Mouse (Mus musculus): ENCODE data around the gene Vav3. TPM values are rescaled to one million over a fixed set of nuclear protein-coding genes. Genes with fewer than 3 reads are reported as not detected.

The Vav3 gene
- polyA plus RNA-seq, 2 experiments: 10.8 to 33.0 TPM

DNA sequence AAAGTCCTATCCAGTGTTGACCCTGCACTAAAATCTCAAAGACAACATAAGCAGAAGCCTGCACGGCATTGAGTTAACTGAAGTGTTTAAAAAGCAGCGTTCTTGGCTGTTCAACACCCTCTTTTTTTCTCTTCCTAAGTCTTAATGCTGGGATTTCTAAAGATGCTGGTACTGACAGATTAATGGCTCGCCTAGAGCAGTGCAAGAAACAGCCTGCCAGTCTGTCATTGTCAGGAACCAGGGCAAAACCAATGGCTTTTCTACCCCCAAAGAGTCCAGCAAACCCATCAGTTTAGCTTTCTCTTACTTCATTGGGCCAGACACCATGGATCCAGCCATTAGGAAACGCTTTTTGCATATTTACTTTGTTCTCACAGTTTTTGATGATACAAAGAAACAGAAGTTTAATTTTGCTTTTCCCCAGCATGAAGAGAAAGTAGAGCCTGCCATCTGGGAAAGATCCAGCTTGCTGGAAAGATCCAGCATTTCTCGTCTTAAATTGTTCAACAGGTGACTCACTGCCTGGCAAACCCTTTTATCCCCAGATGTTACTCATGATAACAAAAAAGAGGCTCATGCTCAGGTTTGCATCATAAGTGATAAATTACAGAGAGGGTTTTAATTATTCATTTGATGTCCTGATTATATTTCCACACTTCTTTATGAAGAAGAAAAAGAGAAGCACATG is 343.3 kb downstream of the Vav3 start:
- DNase-seq (ENCODE audit: low spot score) (peak; percentile 73), ATAC-seq (ENCODE audit: low FRiP score, low read depth) (no peak)
- Histone ChIP-seq H3K27ac (replicated peaks; ENCODE audit: low read depth, low read length) (no peak overlapping the region), H3K36me3 (ENCODE audit: control insufficient read depth, insufficient read depth, low read length) (no peaks in the 10 kb centered on the region), H3K9me3 (ENCODE audit: control insufficient read depth, low read length) (no peaks in the 10 kb centered on the region), H3K9ac (ENCODE audit: low read depth, low read length, severe bottlenecking) (no peak overlapping the region), H3K4me2 (replicated peaks; ENCODE audit: low read depth, low read length, severe bottlenecking) (no peak overlapping the region), H3K4me1 (ENCODE audit: control insufficient read depth, insufficient read depth, low read length) (peaks cover 5% of the 10 kb centered on the region; the same call in 1 of the 2 replicates), H3K4me3 (replicated peaks; ENCODE audit: low read length) (no peak overlapping the region), H3K27me3 (ENCODE audit: control insufficient read depth, insufficient read depth, low read length) (no peaks in the 10 kb centered on the region)
- WGBS: 54% methylated on average over 5 of the region's 5 CpGs
- no peak for TF ChIP-seq POLR2A (IDR thresholded peaks at IDR 0.05; ENCODE audit: borderline replicate concordance, extremely low read depth, insufficient read depth, insufficient read length)

DNA sequence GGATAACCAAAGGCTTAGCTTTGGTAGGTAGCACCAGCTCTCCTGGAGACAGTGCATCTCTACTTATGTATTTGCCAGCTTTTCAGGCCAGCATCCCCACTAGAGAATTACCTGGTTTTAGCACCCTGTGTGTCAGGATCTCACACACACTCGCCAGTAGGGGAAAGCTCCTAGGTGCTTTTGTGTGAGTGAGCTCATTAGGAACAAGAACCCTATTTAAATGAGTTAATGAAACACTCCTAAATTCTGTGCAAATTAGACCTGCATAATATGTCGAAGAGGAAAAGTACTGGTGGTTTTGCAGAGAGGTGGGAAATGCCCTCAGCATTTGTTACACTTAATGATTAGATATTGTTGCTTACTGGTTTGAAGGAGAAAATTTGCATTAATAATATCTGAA is 350.1 kb downstream of the Vav3 start:
- no peaks in the 10 kb centered on the region for H3K27me3 ChIP-seq (ENCODE audit: control insufficient read depth, insufficient read depth, low read length)
- TF ChIP-seq POLR2A (IDR thresholded peaks at IDR 0.05; ENCODE audit: borderline replicate concordance, extremely low read depth, insufficient read depth, insufficient read length): no peak
- no peak overlapping the region for H3K4me2 ChIP-seq (replicated peaks; ENCODE audit: low read depth, low read length, severe bottlenecking)
- H3K36me3 ChIP-seq (ENCODE audit: control insufficient read depth, insufficient read depth, low read length): no peaks in the 10 kb centered on the region
- no peak overlapping the region for H3K4me3 ChIP-seq (replicated peaks; ENCODE audit: low read length)
- H3K27ac ChIP-seq (replicated peaks; ENCODE audit: low read depth, low read length): no peak overlapping the region
- no peaks in the 10 kb centered on the region for H3K4me1 ChIP-seq (ENCODE audit: control insufficient read depth, insufficient read depth, low read length)
- no peaks in the 10 kb centered on the region for H3K9me3 ChIP-seq (ENCODE audit: control insufficient read depth, low read length)
- WGBS: 63% methylated on average over 2 of the region's 2 CpGs
- ATAC-seq (ENCODE audit: low FRiP score, low read depth): no peak
- H3K9ac ChIP-seq (ENCODE audit: low read depth, low read length, severe bottlenecking): no peak overlapping the region
- no peak for DNase-seq (ENCODE audit: low spot score)

DNA sequence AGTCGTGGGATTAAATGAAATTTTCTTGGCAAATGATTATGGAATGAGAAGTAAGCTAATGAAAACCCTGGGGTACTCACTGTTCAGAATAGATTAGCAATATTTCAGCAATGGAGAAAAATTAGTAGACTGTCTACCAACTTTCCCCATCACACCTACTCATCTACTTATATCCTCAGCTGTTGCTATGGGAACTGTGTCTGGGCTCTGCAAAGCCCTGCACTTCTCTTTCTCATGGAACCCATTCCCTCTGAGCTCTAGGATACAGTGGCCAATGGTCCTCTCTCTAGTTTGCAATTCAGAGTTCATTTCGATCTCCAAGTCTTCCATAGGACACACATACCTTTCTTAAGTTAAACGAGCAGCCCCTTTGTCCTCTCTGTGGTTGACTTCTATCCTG is 352.2 kb downstream of the Vav3 start:
- H3K4me1 ChIP-seq (ENCODE audit: control insufficient read depth, insufficient read depth, low read length): no peaks in the 10 kb centered on the region
- H3K36me3 ChIP-seq (ENCODE audit: control insufficient read depth, insufficient read depth, low read length): no peaks in the 10 kb centered on the region
- no peak for ATAC-seq (ENCODE audit: low FRiP score, low read depth)
- no peak overlapping the region for H3K4me3 ChIP-seq (replicated peaks; ENCODE audit: low read length)
- no peaks in the 10 kb centered on the region for H3K27me3 ChIP-seq (ENCODE audit: control insufficient read depth, insufficient read depth, low read length)
- no peaks in the 10 kb centered on the region for H3K9me3 ChIP-seq (ENCODE audit: control insufficient read depth, low read length)
- no peak overlapping the region for H3K4me2 ChIP-seq (replicated peaks; ENCODE audit: low read depth, low read length, severe bottlenecking)
- H3K9ac ChIP-seq (ENCODE audit: low read depth, low read length, severe bottlenecking): no peak overlapping the region
- no peak overlapping the region for H3K27ac ChIP-seq (replicated peaks; ENCODE audit: low read depth, low read length)
- 80% methylated on average over 3 of the region's 3 CpGs for WGBS
- no peak for TF ChIP-seq POLR2A (IDR thresholded peaks at IDR 0.05; ENCODE audit: borderline replicate concordance, extremely low read depth, insufficient read depth, insufficient read length)
- DNase-seq (ENCODE audit: low spot score): no peak

DNA sequence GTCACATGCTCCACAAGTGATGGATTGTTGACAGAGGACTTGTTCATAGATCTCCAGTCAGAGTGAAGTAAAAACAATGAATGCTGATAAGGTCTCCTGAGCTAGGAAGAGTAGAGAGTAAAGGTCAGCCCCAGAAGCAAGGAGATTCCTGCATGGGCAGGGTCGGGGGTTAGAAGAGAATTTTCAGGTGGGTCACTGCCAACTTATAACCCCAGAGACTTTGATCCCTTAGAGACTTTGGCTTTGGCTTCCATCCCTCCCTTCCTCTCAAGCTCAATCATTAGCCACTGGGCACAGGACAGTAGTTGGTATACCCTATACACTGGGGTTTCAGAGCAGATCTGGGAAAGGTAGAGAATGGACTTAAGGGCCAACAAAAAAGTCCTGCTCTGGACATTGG is 360.8 kb downstream of the Vav3 start:
- Histone ChIP-seq H3K4me3 (replicated peaks; ENCODE audit: low read length) (no peak overlapping the region), H3K4me2 (replicated peaks; ENCODE audit: low read depth, low read length, severe bottlenecking) (no peak overlapping the region), H3K9me3 (ENCODE audit: control insufficient read depth, low read length) (no peaks in the 10 kb centered on the region), H3K27me3 (ENCODE audit: control insufficient read depth, insufficient read depth, low read length) (no peaks in the 10 kb centered on the region), H3K4me1 (ENCODE audit: control insufficient read depth, insufficient read depth, low read length) (no peaks in the 10 kb centered on the region), H3K36me3 (ENCODE audit: control insufficient read depth, insufficient read depth, low read length) (no peaks in the 10 kb centered on the region), H3K27ac (replicated peaks; ENCODE audit: low read depth, low read length) (no peak overlapping the region), H3K9ac (ENCODE audit: low read depth, low read length, severe bottlenecking) (no peak overlapping the region)
- WGBS: 60% methylated on average over 1 of the region's 1 CpGs
- TF ChIP-seq POLR2A (IDR thresholded peaks at IDR 0.05; ENCODE audit: borderline replicate concordance, extremely low read depth, insufficient read depth, insufficient read length): no peak
- ATAC-seq (ENCODE audit: low FRiP score, low read depth) (no peak), DNase-seq (ENCODE audit: low spot score) (no peak)

DNA sequence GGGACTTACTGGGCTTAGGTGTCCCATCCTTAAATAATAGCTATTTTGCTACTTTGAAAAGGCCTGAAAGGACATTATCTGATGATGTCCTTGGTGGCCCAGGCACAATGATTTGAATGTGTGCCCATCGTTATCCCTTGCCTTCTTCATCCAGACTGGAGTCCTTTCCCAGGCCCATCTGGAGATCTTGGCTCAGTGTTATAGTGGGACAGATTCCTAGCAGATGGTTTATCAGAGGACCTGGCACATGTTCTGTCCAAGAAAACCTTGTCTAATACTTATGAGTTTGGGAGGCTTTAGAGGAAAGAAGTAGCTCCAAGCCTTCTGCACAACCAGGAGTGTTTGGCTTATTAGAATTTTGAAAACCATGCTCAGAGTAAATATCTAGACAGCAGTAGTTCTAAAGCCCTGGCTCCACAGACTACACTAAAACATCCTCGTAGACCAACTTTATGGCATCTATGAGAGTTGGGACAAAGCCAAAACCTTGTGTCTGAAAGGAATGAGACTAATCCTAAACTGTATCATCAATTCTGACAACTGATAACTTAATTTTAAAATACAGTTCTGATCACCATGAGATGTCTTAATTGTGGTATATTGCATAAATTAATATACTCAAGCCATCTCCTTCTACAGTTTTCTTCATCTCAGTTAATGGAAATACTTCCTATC is 367.5 kb downstream of the Vav3 start:
- no peak for TF ChIP-seq POLR2A (IDR thresholded peaks at IDR 0.05; ENCODE audit: borderline replicate concordance, extremely low read depth, insufficient read depth, insufficient read length)
- Histone ChIP-seq H3K9ac (ENCODE audit: low read depth, low read length, severe bottlenecking) (no peak overlapping the region), H3K27me3 (ENCODE audit: control insufficient read depth, insufficient read depth, low read length) (no peaks in the 10 kb centered on the region), H3K9me3 (ENCODE audit: control insufficient read depth, low read length) (no peaks in the 10 kb centered on the region), H3K4me1 (ENCODE audit: control insufficient read depth, insufficient read depth, low read length) (no peaks in the 10 kb centered on the region), H3K36me3 (ENCODE audit: control insufficient read depth, insufficient read depth, low read length) (no peaks in the 10 kb centered on the region), H3K4me3 (replicated peaks; ENCODE audit: low read length) (no peak overlapping the region), H3K27ac (replicated peaks; ENCODE audit: low read depth, low read length) (no peak overlapping the region), H3K4me2 (replicated peaks; ENCODE audit: low read depth, low read length, severe bottlenecking) (no peak overlapping the region)
- ATAC-seq (ENCODE audit: low FRiP score, low read depth) (no peak), DNase-seq (ENCODE audit: low spot score) (no peak)
- WGBS: 75% methylated on average over 2 of the region's 2 CpGs

Data from limb, embryonic 14.5 days (tissue).